ENCODE assay signal across 8 mouse cellular contexts in genomic region chr10:62664963-62665590, GRCm38 (mm10). TPM values are rescaled to one million over a fixed set of nuclear protein-coding genes. Genes with fewer than 3 reads are reported as not detected.
DNase-seq lines count a peak whose midpoint lies in the region; ATAC-seq and TF ChIP-seq lines count a peak whose summit lies in the region.

No protein-coding gene starts in this region.

- whole genome bisulfite sequencing in midbrain, embryonic 12.5 days, result 70% methylated on average over 27 of the region's 27 CpGs
- 67% methylated on average over 27 of the region's 27 CpGs for WGBS in midbrain, embryonic 14.5 days
- WGBS in embryonic facial prominence, embryonic 14.5 days, result 61% methylated on average over 27 of the region's 27 CpGs
- WGBS in hindbrain, postnatal 0 days, result 70% methylated on average over 27 of the region's 27 CpGs
- 20% methylated on average over 27 of the region's 27 CpGs for WGBS in liver, embryonic 12.5 days (ENCODE audit: insufficient replicate concordance)
- 53% methylated on average over 27 of the region's 27 CpGs for WGBS in small intestine, adult 2 months

- H3K27me3 ChIP-seq in midbrain, embryonic 12.5 days, result no peaks in the 10 kb centered on the region; the same call in none of the 2 replicates
- no peaks in the 10 kb centered on the region for H3K27me3 ChIP-seq in midbrain, embryonic 14.5 days (ENCODE audit: control insufficient read depth, insufficient read depth, low read length)
- no peaks in the 10 kb centered on the region for H3K27me3 ChIP-seq in embryonic facial prominence, embryonic 14.5 days (replicated peaks; ENCODE audit: control insufficient read depth, insufficient read depth, low read length)
- H3K27me3 ChIP-seq in hindbrain, postnatal 0 days (ENCODE audit: insufficient read depth, low read length), result no peaks in the 10 kb centered on the region
- H3K27me3 ChIP-seq in liver, embryonic 12.5 days (replicated peaks), result peaks cover 10% of the 10 kb centered on the region; the same call in 1 of the 2 replicates
- H3K27me3 ChIP-seq in small intestine, adult 2 months (ENCODE audit: control insufficient read depth, insufficient read depth, low read length), result no peaks in the 10 kb centered on the region

- TF ChIP-seq POLR2A in small intestine, adult 2 months (IDR thresholded peaks at IDR 0.05; ENCODE audit: low read depth, low read length), result no peak

- no peak for ATAC-seq in midbrain, embryonic 12.5 days (ENCODE audit: low FRiP score, low read depth)
- ATAC-seq in midbrain, embryonic 14.5 days (ENCODE audit: low FRiP score, low TSS enrichment), result no peak
- no peak for ATAC-seq in embryonic facial prominence, embryonic 14.5 days (ENCODE audit: low read depth)
- ATAC-seq in hindbrain, postnatal 0 days, result no peak
- no peak for ATAC-seq in liver, embryonic 12.5 days

- no peaks in the 10 kb centered on the region for H3K9me3 ChIP-seq in midbrain, embryonic 12.5 days
- H3K9me3 ChIP-seq in midbrain, embryonic 14.5 days (ENCODE audit: control insufficient read depth, low read length), result no peaks in the 10 kb centered on the region
- H3K9me3 ChIP-seq in embryonic facial prominence, embryonic 14.5 days (ENCODE audit: control insufficient read depth, low read length), result no peaks in the 10 kb centered on the region
- no peaks in the 10 kb centered on the region for H3K9me3 ChIP-seq in hindbrain, postnatal 0 days (ENCODE audit: low read length)
- no peaks in the 10 kb centered on the region for H3K9me3 ChIP-seq in liver, embryonic 12.5 days (replicated peaks)

- H3K36me3 ChIP-seq in midbrain, embryonic 12.5 days, result no peaks in the 10 kb centered on the region
- H3K36me3 ChIP-seq in midbrain, embryonic 14.5 days (ENCODE audit: control insufficient read depth, insufficient read depth, low read length), result no peaks in the 10 kb centered on the region
- no peaks in the 10 kb centered on the region for H3K36me3 ChIP-seq in embryonic facial prominence, embryonic 14.5 days (ENCODE audit: control insufficient read depth, insufficient read depth, low read length)
- H3K36me3 ChIP-seq in hindbrain, postnatal 0 days (ENCODE audit: insufficient read depth, low read length), result no peaks in the 10 kb centered on the region
- no peaks in the 10 kb centered on the region for H3K36me3 ChIP-seq in liver, embryonic 12.5 days
- H3K36me3 ChIP-seq in small intestine, adult 2 months (ENCODE audit: control insufficient read depth, insufficient read depth, low read length), result no peaks in the 10 kb centered on the region

- no peak overlapping the region for H3K9ac ChIP-seq in midbrain, embryonic 12.5 days (replicated peaks)
- H3K9ac ChIP-seq in midbrain, embryonic 14.5 days (replicated peaks; ENCODE audit: low read length), result no peak overlapping the region
- H3K9ac ChIP-seq in embryonic facial prominence, embryonic 14.5 days (ENCODE audit: low read depth, low read length), result no peak overlapping the region; the same call in 1 of the 2 replicates
- no peak overlapping the region for H3K9ac ChIP-seq in hindbrain, postnatal 0 days (replicated peaks; ENCODE audit: low read length)
- H3K9ac ChIP-seq in liver, embryonic 12.5 days, result peak overlapping the region; percentile 28

- H3K27ac ChIP-seq in midbrain, embryonic 12.5 days (replicated peaks), result no peak overlapping the region
- H3K27ac ChIP-seq in midbrain, embryonic 14.5 days (replicated peaks; ENCODE audit: low read depth, low read length), result no peak overlapping the region
- H3K27ac ChIP-seq in embryonic facial prominence, embryonic 14.5 days (replicated peaks; ENCODE audit: low read depth, low read length), result no peak overlapping the region
- H3K27ac ChIP-seq in hindbrain, postnatal 0 days, result no peak overlapping the region
- peak overlapping the region; percentile 40; the same call in 1 of the 2 replicates for H3K27ac ChIP-seq in liver, embryonic 12.5 days
- peak overlapping the region; percentile 62 for H3K27ac ChIP-seq in small intestine, adult 2 months (ENCODE audit: insufficient read depth, low read depth, low read length)

- TF ChIP-seq CTCF in hindbrain, postnatal 0 days (IDR thresholded peaks at IDR 0.05; ENCODE audit: low read depth), result no peak
- TF ChIP-seq CTCF in small intestine, adult 2 months (IDR thresholded peaks at IDR 0.05; ENCODE audit: extremely low read depth, insufficient read length, insufficient replicate concordance, low read depth, low read length), result no peak

- no peaks in the 10 kb centered on the region for H3K4me1 ChIP-seq in midbrain, embryonic 12.5 days
- no peaks in the 10 kb centered on the region for H3K4me1 ChIP-seq in midbrain, embryonic 14.5 days (ENCODE audit: control insufficient read depth, insufficient read depth, low read length)
- H3K4me1 ChIP-seq in embryonic facial prominence, embryonic 14.5 days (ENCODE audit: control insufficient read depth, insufficient read depth, low read length), result no peaks in the 10 kb centered on the region
- H3K4me1 ChIP-seq in hindbrain, postnatal 0 days (ENCODE audit: insufficient read depth, low read length), result no peaks in the 10 kb centered on the region
- H3K4me1 ChIP-seq in liver, embryonic 12.5 days, result peaks cover 41% of the 10 kb centered on the region
- H3K4me1 ChIP-seq in small intestine, adult 2 months (ENCODE audit: control insufficient read depth, insufficient read depth, insufficient read length, low read length), result peaks cover 12% of the 10 kb centered on the region; the same call in 1 of the 2 replicates

- H3K4me3 ChIP-seq in midbrain, embryonic 12.5 days, result no peak overlapping the region
- H3K4me3 ChIP-seq in midbrain, embryonic 14.5 days (replicated peaks; ENCODE audit: low read depth, low read length), result no peak overlapping the region
- no peak overlapping the region for H3K4me3 ChIP-seq in embryonic facial prominence, embryonic 14.5 days (ENCODE audit: low read depth, low read length)
- H3K4me3 ChIP-seq in hindbrain, postnatal 0 days (ENCODE audit: low read length), result no peak overlapping the region
- H3K4me3 ChIP-seq in liver, embryonic 12.5 days, result peak overlapping the region; percentile 35
- H3K4me3 ChIP-seq in small intestine, adult 2 months (ENCODE audit: low read depth, low read length), result peak overlapping the region; percentile 58

- DNase-seq in midbrain, embryonic 14.5 days, result no peak
- peak; percentile 16 for DNase-seq in embryonic facial prominence, embryonic 14.5 days (ENCODE audit: low spot score)
- DNase-seq in hindbrain, postnatal 0 days (ENCODE audit: low spot score), result no peak
- no peak for DNase-seq in frontal cortex, postnatal 25 days (ENCODE audit: low spot score in 2 of 2)
- no peak for DNase-seq in cerebellum, adult 9-11 months

- peak overlapping the region; percentile 2; the same call in 1 of the 2 replicates for H3K4me2 ChIP-seq in midbrain, embryonic 12.5 days (replicated peaks)
- H3K4me2 ChIP-seq in midbrain, embryonic 14.5 days (ENCODE audit: low read length), result no peak overlapping the region
- H3K4me2 ChIP-seq in embryonic facial prominence, embryonic 14.5 days (ENCODE audit: low read depth, low read length), result peak overlapping the region; percentile 20
- 0 out of 2 replicates have a peak overlapping the region, but pooled peaks have one; percentile 6 for H3K4me2 ChIP-seq in hindbrain, postnatal 0 days (ENCODE audit: low read depth, low read length)
- peak overlapping the region; percentile 64 for H3K4me2 ChIP-seq in liver, embryonic 12.5 days

RNA-seq across cellular contexts. Expression of gene Ddx50, which starts 14.1 kb away (rescaled TPM):
- polyA plus RNA-seq in midbrain, embryonic 12.5 days (2016; fragmentation: Nextera tagmentation; extraction: Ambion mirVana), result 122 and 137 TPM in 2 replicates
- 81.5 and 103 TPM in 2 replicates for polyA plus RNA-seq in midbrain, embryonic 14.5 days (2014; fragmentation: Nextera tagmentation; extraction: Ambion mirVana)
- polyA plus RNA-seq in embryonic facial prominence, embryonic 14.5 days (2014; fragmentation: Nextera tagmentation; extraction: Ambion mirVana), result 149 and 153 TPM in 2 replicates
- total RNA-seq in hindbrain, postnatal 0 days (2014; rRNA removed), result 27.5 and 34.8 TPM in 2 replicates
- 76.8 and 77.5 TPM in 2 replicates for polyA plus RNA-seq in hindbrain, postnatal 0 days (2015; fragmentation: Nextera tagmentation; extraction: Ambion mirVana)
- 59.0 and 59.4 TPM in 2 replicates for polyA plus RNA-seq in liver, embryonic 12.5 days (2016; fragmentation: Nextera tagmentation; extraction: Ambion mirVana)
- 1.3 and 2.8 TPM in 2 replicates for polyA plus RNA-seq in small intestine, adult 2 months (2012; rRNA removed)

Comparison
In these comparisons a context has a peak if more than half of its experiments do, and no peak if none do; other contexts are left out.
1. H3K27ac ChIP-seq: peak in liver, embryonic 12.5 days (single experiment) and small intestine, adult 2 months (single experiment); none in midbrain, embryonic 12.5 days (single experiment), midbrain, embryonic 14.5 days (single experiment), embryonic facial prominence, embryonic 14.5 days (single experiment) and hindbrain, postnatal 0 days (single experiment).
2. H3K4me3 ChIP-seq: peak in liver, embryonic 12.5 days (single experiment) and small intestine, adult 2 months (single experiment); none in midbrain, embryonic 12.5 days (single experiment), midbrain, embryonic 14.5 days (single experiment), embryonic facial prominence, embryonic 14.5 days (single experiment) and hindbrain, postnatal 0 days (single experiment).
3. RNA of gene Ddx50, which starts 14.1 kb away (polyA plus RNA-seq): 149 to 153 TPM in embryonic facial prominence, embryonic 14.5 days, 122 to 137 TPM in midbrain, embryonic 12.5 days, 81.5 to 103 TPM in midbrain, embryonic 14.5 days, 76.8 to 77.5 TPM in hindbrain, postnatal 0 days and 59.0 to 59.4 TPM in liver, embryonic 12.5 days; 1.3 to 2.8 TPM in small intestine, adult 2 months; every median in the first group is over 10 times any median in the second.